Mouse (Mus musculus) forebrain, postnatal 0 days (tissue): ENCODE results near the gene Parp14. TPM values are rescaled to one million over a fixed set of nuclear protein-coding genes. Genes with fewer than 3 reads are reported as not detected.
"Not testable (repeated sequence)": the region's sequence is repeated elsewhere in the genome, so short reads cannot be mapped to it uniquely, and the experiment has no call there.

Experiments
- ATAC-seq: fragments of 200-750 bp; cut with Nextera tagmentation; 2 replicates; pipeline ENCODE4 v1.8.0; 2017; ENCODE audit warnings: mild to moderate bottlenecking, moderate library complexity
- DNase-seq: peaks from one replicate; pipeline ENCODE4 v3.0.0-alpha.2; 2015
- H3K27ac ChIP-seq: fragments of 300-500 bp; sonication (generic); 2 replicates; pipeline ENCODE4 v1.5.1; 2014; ENCODE audit warnings: low read depth, mild to moderate bottlenecking, antibody characterized with exemption, low read length, moderate library complexity, mixed read lengths
- H3K27me3 ChIP-seq: fragments of 300-500 bp; sonication (generic); 2 replicates; pipeline ENCODE4 v1.6.1; 2014; ENCODE audit warnings: mild to moderate bottlenecking, low read length, mixed read lengths; ENCODE audit not compliant: insufficient read depth
- H3K36me3 ChIP-seq: fragments of 300-500 bp; sonication (generic); 2 replicates; pipeline ENCODE4 v1.6.1; 2014; ENCODE audit warnings: mild to moderate bottlenecking, moderate library complexity; ENCODE audit not compliant: insufficient read depth
- H3K4me1 ChIP-seq: fragments of 300-500 bp; sonication (generic); 2 replicates; pipeline ENCODE4 v1.6.1; 2014; ENCODE audit warnings: antibody characterized with exemption; ENCODE audit not compliant: insufficient read depth
- H3K4me2 ChIP-seq: fragments of 300-500 bp; sonication (generic); 2 replicates; pipeline ENCODE4 v1.6.1; 2014; ENCODE audit warnings: low read depth, mild to moderate bottlenecking, moderate library complexity
- H3K4me3 ChIP-seq: fragments of 300-500 bp; sonication (generic); 2 replicates; pipeline ENCODE4 v1.5.1; 2014; ENCODE audit warnings: low read depth, low read length, mixed read lengths
- H3K9ac ChIP-seq: fragments of 300-500 bp; sonication (generic); 2 replicates; pipeline ENCODE4 v1.6.1; 2014; ENCODE audit warnings: mild to moderate bottlenecking
- H3K9me3 ChIP-seq: fragments of 300-500 bp; sonication (generic); 2 replicates; pipeline ENCODE4 v1.6.1; 2016; ENCODE audit warnings: low read length
- CTCF ChIP-seq: sonication (generic); IDR thresholded peaks from 2 replicates; pipeline ENCODE4 v1.5.1; 2016; ENCODE audit warnings: antibody characterized with exemption, control low read depth, low read depth
- WGBS: fragments of 180-500 bp; shearing (Covaris S2); extraction: QIAGEN DNeasy Blood & Tissue Kit; methylation state at CpG from one replicate; pipeline ENCODE4 v1.1.7; 2014; 5-methylcytosine and 5-hydroxymethylcytosine counted together
- polyA plus RNA-seq: library from polyadenylated mRNA; unstranded; fragments of >200 nt; fragmentation: Nextera tagmentation; extraction: Ambion mirVana; gene quantifications from 2 replicates; pipeline ENCODE4 v1.2.1, GENCODE M21; 2015
- total RNA-seq: library from RNA; depleted of rRNA; stranded (reverse); fragments of >200 nt; gene quantifications from 2 replicates; pipeline ENCODE4 v1.2.3, GENCODE M21; 2014

The Parp14 gene
- total and polyA plus RNA-seq, 2 experiments from 2014 or later, result 0.33 to 0.95 TPM

DNA sequence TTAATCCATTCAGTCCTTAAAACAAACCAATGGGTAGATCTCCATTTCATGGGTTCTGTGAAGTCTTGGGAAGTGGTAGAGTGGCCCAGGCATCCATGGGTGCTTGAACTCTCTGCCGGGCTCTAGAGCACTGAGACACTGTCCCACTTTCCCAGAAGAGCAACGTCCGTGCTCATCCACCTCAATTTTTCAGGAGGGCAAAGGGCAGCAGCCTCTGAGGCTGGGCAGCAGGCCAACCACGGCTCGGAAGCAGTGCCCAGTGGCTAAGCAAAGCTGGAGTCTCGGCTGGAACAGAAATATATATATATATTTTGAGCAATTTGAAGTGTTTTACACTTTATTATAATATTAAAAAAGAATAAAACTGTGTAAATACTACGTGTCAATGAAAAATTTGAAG, 35.5 kb upstream of the Parp14 start:
- TF ChIP-seq CTCF, result no peak
- DNase-seq, result no peak
- no peak overlapping the region for H3K27ac ChIP-seq
- no peaks in the 10 kb centered on the region for H3K36me3 ChIP-seq
- H3K27me3 ChIP-seq, result no peaks in the 10 kb centered on the region
- H3K4me2 ChIP-seq, result no peak overlapping the region
- H3K4me1 ChIP-seq, result no peaks in the 10 kb centered on the region
- no peak overlapping the region for H3K9ac ChIP-seq
- 80% methylated on average over 7 of the region's 7 CpGs for WGBS
- no peaks in the 10 kb centered on the region for H3K9me3 ChIP-seq
- no peak overlapping the region for H3K4me3 ChIP-seq
- no peak for ATAC-seq

DNA sequence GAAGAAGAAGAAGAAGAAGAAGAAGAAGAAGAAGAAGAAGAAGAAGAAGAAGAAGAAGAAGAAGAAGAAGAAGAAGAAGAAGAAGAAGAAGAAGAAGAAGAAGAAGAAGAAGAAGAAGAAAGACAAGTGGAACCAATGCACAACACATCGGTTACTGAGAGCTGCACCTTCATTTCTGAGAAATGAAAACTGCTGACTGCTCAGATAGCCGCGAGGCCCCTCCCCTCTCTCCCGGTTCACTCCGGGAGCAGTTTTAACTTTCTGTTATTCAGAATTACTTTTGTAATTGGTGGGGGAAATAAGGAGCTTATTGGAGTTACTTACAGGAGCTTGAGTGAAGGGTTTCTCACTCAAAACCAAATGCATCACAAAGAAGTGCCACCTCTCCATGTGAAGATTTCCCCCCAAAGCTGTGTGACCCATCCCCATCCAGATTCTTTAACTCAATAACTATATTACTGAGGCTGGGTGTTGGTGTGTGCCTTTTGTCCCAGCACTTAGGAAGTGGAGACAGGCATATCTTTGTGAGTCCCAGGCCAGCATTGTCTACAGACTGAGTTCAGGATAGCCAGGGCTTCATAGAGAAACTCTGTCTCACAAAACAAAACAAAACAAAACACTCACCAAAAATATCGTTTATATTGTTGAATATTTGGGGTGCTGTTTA, 34.6 kb upstream of the Parp14 start:
- Histone ChIP-seq H3K36me3 (no peaks in the 10 kb centered on the region), H3K4me1 (no peaks in the 10 kb centered on the region), H3K27me3 (no peaks in the 10 kb centered on the region), H3K9me3 (no peaks in the 10 kb centered on the region), H3K27ac (no peak overlapping the region), H3K4me2 (no peak overlapping the region), H3K4me3 (no peak overlapping the region), H3K9ac (no peak overlapping the region)
- ATAC-seq (no peak), DNase-seq (no peak)
- no peak for TF ChIP-seq CTCF
- WGBS, result 83% methylated on average over 6 of the region's 6 CpGs

DNA sequence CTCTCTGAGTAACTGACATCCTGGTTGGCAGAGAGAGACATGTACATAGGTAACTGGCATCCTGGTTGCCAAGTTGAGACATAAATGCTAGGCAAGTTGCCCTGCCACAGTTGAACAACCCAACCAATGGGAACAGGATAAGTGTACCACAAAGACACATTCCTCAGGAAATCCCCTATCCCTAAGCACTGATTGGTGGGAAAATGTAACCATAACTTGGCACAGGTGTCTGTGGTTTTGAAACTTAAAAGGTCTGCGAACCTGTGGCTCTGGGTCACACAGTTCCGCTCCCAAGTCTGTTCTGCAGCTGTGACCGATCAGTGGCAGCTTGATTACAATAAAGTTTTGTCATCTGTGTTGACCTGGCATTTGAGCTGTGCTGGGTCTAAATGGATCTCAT, 34.0 kb upstream of the Parp14 start:
- Histone ChIP-seq H3K27me3 (no peaks in the 10 kb centered on the region), H3K4me2 (no peak overlapping the region), H3K9me3 (no peaks in the 10 kb centered on the region), H3K36me3 (no peaks in the 10 kb centered on the region), H3K27ac (no peak overlapping the region), H3K4me1 (no peaks in the 10 kb centered on the region), H3K9ac (no peak overlapping the region), H3K4me3 (no peak overlapping the region)
- DNase-seq (no peak), ATAC-seq (no peak)
- TF ChIP-seq CTCF, result no peak
- WGBS, result 96% methylated on average over 3 of the region's 3 CpGs

DNA sequence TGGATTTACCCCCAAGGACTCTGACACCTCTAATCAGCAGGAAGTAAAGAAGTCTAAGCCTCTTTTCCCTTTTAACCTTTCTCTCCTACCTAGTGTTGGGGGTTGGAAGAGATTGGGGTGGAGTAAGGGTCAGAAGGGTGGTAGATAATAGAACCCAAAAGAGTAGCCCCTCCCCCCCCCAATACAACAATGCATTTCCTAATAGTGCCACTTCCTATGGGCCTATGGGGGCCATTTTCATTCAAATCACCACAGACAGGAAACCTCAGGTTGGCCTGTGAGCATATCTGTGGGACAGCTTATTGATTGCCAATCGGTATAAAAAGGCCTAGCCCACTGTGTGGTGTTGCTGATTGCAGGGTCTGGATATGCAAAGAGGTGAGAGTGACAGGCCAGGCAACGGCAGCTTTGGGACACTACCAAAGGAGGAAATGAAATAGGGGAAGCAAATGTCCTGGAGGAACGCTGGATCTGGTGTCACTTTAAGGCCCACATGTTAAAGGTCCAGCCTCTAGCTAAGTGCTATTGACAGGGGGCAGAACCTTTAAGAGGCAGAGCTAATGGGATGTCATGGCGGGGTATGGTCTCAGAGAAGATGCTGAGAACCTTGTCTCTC, 32.9 kb upstream of the Parp14 start:
- no peak for ATAC-seq
- no peak overlapping the region for H3K4me3 ChIP-seq
- TF ChIP-seq CTCF, result no peak
- no peaks in the 10 kb centered on the region for H3K4me1 ChIP-seq
- H3K9ac ChIP-seq, result no peak overlapping the region
- 90% methylated on average over 4 of the region's 4 CpGs for WGBS
- no peaks in the 10 kb centered on the region for H3K27me3 ChIP-seq
- no peak overlapping the region for H3K4me2 ChIP-seq
- no peaks in the 10 kb centered on the region for H3K9me3 ChIP-seq
- no peak for DNase-seq
- H3K27ac ChIP-seq, result no peak overlapping the region
- no peaks in the 10 kb centered on the region for H3K36me3 ChIP-seq

DNA sequence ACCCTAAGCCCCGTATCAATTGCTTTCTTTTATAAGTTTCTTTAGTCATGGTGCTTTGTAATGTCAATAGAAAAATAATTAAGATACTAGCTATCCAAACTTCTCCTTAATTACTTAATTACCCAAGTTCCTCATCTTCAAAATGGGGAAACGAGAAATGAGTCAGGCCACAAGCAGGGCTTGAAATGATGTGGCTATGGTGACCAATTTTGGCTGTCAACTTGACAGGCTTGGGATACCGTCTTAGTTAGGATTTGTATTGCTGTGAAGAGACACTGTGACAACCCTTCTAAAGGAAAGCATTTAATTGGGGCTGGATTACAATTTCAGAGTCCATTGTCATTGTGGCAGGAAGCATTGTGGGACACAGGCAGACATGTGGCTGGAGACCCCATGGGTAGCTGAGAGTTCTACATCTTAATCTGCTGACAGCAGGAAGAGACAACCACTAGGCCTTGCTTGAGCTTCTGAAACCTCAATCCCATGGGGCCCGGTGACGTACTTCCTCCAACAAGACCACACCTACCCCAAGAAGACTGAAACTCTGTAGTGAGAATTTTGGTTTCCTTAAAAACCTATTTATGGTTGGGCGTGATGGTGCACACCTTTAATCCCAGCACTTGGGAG, 31.8 kb upstream of the Parp14 start:
- no peak for DNase-seq
- WGBS, result 78% methylated on average over 6 of the region's 6 CpGs
- no peak for TF ChIP-seq CTCF

DNA sequence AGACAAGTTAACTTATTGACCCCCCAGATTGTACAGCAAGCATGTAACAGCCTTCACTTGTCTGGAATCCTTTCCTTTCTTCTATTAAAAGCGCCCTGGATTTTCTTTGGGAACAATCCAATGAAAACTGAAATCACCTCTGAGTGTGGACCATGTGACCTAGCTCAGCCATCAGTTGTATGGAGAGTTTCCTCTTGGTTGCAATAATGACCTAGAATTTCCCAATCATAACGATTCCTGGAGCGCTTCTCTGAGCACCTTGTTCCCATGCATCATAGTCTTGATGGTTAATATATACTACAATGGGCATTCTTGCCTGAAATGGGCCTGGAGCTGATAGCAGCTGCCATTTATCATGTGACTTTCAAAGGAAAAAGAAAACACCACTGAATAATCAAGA, 29.2 kb upstream of the Parp14 start:
- WGBS, result 91% methylated on average over 3 of the region's 3 CpGs
- no peak overlapping the region for H3K4me3 ChIP-seq
- H3K4me1 ChIP-seq, result no peaks in the 10 kb centered on the region
- DNase-seq (no peak), ATAC-seq (no peak)
- no peak overlapping the region for H3K9ac ChIP-seq
- no peak for TF ChIP-seq CTCF
- no peaks in the 10 kb centered on the region for H3K27me3 ChIP-seq
- H3K36me3 ChIP-seq, result no peaks in the 10 kb centered on the region
- no peak overlapping the region for H3K4me2 ChIP-seq
- H3K27ac ChIP-seq, result no peak overlapping the region
- H3K9me3 ChIP-seq, result 0 out of 2 replicates have a peak, but pooled peaks cover 5% of the 10 kb centered on the region

More for the DNA sequence above, 31.8 kb upstream of the Parp14 start:
- H3K36me3 ChIP-seq, result no peaks in the 10 kb centered on the region
- no peaks in the 10 kb centered on the region for H3K27me3 ChIP-seq
- no peak overlapping the region for H3K27ac ChIP-seq
- H3K4me2 ChIP-seq, result no peak overlapping the region
- no peaks in the 10 kb centered on the region for H3K4me1 ChIP-seq
- no peak overlapping the region for H3K4me3 ChIP-seq
- H3K9me3 ChIP-seq, result no peaks in the 10 kb centered on the region
- no peak overlapping the region for H3K9ac ChIP-seq
- no peak for ATAC-seq

DNA sequence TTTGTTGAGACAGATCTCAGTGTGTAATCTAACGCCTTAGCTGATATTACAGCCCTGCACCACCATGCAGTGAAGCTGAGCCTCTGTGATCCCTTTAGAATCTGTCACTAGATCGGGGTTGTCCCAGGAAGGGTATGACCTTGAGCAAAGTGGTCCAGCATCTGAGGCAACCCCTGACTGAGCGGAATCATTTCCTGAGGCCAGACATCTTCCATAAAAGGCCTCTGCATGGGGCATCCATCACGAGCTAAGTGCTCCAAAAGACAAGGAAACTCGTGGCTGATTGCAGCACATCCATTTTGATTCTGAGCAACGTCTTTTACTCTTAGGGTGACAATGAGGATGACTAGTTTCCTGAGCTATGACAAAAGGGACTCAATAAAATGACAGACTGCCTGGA, 23.7 kb upstream of the Parp14 start:
- Histone ChIP-seq H3K27me3 (no peaks in the 10 kb centered on the region), H3K4me2 (no peak overlapping the region), H3K9me3 (0 out of 2 replicates have a peak, but pooled peaks cover 5% of the 10 kb centered on the region), H3K27ac (no peak overlapping the region), H3K4me3 (no peak overlapping the region), H3K36me3 (no peaks in the 10 kb centered on the region), H3K4me1 (no peaks in the 10 kb centered on the region), H3K9ac (no peak overlapping the region)
- WGBS, result 67% methylated on average over 6 of the region's 6 CpGs
- no peak for ATAC-seq
- no peak for DNase-seq
- no peak for TF ChIP-seq CTCF

DNA sequence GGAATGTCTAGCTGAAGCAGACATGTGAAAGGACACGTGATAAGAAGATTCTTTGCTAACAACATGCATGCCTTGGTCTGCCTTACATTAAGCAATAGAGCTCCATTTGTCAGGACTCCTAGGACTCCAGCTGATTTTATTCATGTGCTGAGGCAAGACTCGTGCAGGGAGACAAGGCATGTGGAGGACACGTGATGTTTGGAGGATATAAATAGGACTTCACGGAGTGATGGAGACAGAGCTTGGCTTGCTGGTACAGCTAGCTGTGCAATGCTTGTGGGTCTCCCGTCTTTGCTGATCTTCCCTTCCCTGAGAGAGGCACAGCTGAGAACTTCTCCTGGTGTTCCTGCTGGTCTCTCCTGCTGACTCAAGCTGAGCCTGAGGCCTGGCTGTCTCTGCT, 20.3 kb upstream of the Parp14 start:
- not testable (repeated sequence) for H3K9me3 ChIP-seq, H3K36me3 ChIP-seq, H3K27me3 ChIP-seq, H3K4me2 ChIP-seq, H3K27ac ChIP-seq, H3K4me3 ChIP-seq, H3K9ac ChIP-seq, DNase-seq, ATAC-seq, H3K4me1 ChIP-seq
- WGBS, result 74% methylated on average over 5 of the region's 5 CpGs
